Mouse (Mus musculus) midbrain, postnatal 0 days (tissue): Measurements from ENCODE around the gene Cysltr2. TPM values are rescaled to one million over a fixed set of nuclear protein-coding genes. Genes with fewer than 3 reads are reported as not detected.

Source experiments
- ATAC-seq: fragments of 200-750 bp; cut with Nextera tagmentation; 2 replicates; pipeline ENCODE4 v1.8.0; 2017; ENCODE audit warnings: moderate number of reproducible peaks, mild to moderate bottlenecking, moderate TSS enrichment, moderate library complexity; ENCODE audit not compliant: low FRiP score
- DNase-seq: peaks from one replicate; pipeline ENCODE4 v3.0.0-alpha.2; 2015; ENCODE audit warnings: low spot score
- H3K27ac ChIP-seq: fragments of 300-500 bp; sonication (generic); 2 replicates; pipeline ENCODE4 v1.5.1; 2014; ENCODE audit warnings: low read depth, mild to moderate bottlenecking, low read length, mixed read lengths
- H3K27me3 ChIP-seq: fragments of 300-500 bp; sonication (generic); 2 replicates; pipeline ENCODE4 v1.6.1; 2014; ENCODE audit warnings: low read length, control low read depth, mixed read lengths; ENCODE audit not compliant: insufficient read depth
- H3K36me3 ChIP-seq: fragments of 300-500 bp; sonication (generic); 2 replicates; pipeline ENCODE4 v1.6.1; 2014; ENCODE audit warnings: low read length, control low read depth, mixed read lengths; ENCODE audit not compliant: insufficient read depth
- H3K4me1 ChIP-seq: fragments of 300-500 bp; sonication (generic); 2 replicates; pipeline ENCODE4 v1.6.1; 2014; ENCODE audit warnings: mild to moderate bottlenecking, control low read depth, antibody characterized with exemption, low read length, mixed read lengths; ENCODE audit not compliant: insufficient read depth
- H3K4me2 ChIP-seq: fragments of 300-500 bp; sonication (generic); 2 replicates; pipeline ENCODE4 v1.6.1; 2014; ENCODE audit warnings: low read depth, mild to moderate bottlenecking, low read length, mixed read lengths; ENCODE audit not compliant: poor library complexity, severe bottlenecking
- H3K4me3 ChIP-seq: fragments of 300-500 bp; sonication (generic); 2 replicates; pipeline ENCODE4 v1.5.1; 2014; ENCODE audit warnings: low read depth, mild to moderate bottlenecking, low read length, moderate library complexity
- H3K9ac ChIP-seq: fragments of 300-500 bp; sonication (generic); replicated peaks from 2 replicates; pipeline ENCODE4 v1.6.1; 2014; ENCODE audit warnings: mild to moderate bottlenecking, low read length, moderate library complexity, mixed read lengths; ENCODE audit not compliant: poor library complexity, severe bottlenecking
- H3K9me3 ChIP-seq: fragments of 300-500 bp; sonication (generic); 2 replicates; pipeline ENCODE4 v1.6.1; 2016; ENCODE audit warnings: low read length, control low read depth
- CTCF ChIP-seq: IDR thresholded peaks from 2 replicates; pipeline ENCODE4 v1.5.1; 2016; ENCODE audit warnings: antibody characterized with exemption, mild to moderate bottlenecking
- WGBS: fragments of 180-500 bp; shearing (Covaris S2); extraction: QIAGEN DNeasy Blood & Tissue Kit; methylation state at CpG from one replicate; pipeline ENCODE4 v1.1.7; 2014; 5-methylcytosine and 5-hydroxymethylcytosine counted together
- polyA plus RNA-seq: library from polyadenylated mRNA; unstranded; fragments of >200 nt; fragmentation: Nextera tagmentation; extraction: Ambion mirVana; gene quantifications from 2 replicates; pipeline ENCODE4 v1.2.1, GENCODE M21; 2015
- total RNA-seq: library from RNA; depleted of rRNA; stranded (reverse); fragments of >200 nt; gene quantifications from 2 replicates; pipeline ENCODE4 v1.2.3, GENCODE M21; 2014; rRNA removed

Cysltr2 gene
- total RNA-seq (0.76 TPM in 1 of 2 replicates, not detected in the other), polyA plus RNA-seq (0.30 and 0.33 TPM in 2 replicates)

DNA sequence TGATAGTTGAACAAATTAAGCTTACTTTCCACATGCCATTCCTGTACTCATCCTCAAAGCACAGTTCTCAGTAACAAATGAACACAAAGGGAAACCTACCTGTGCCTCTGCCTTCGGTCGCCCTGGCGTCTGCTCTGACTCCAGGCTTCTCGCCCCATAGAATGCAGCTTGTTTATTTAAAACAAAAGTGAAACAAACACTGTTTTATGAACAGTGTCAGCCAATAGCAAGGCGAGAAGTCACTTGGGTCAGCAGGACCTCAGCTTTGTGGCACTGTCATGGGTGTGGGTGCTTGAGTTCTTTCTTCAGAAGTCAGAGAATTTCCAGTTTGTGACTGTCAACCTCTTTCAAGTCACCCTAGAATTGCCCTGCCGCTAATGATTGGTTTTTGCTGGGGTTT is at the start of gene Cysltr2:
Gene Cysltr2 (minus strand): TSS at position 178 of the 400 bp plus-strand sequence.
- Histone ChIP-seq H3K9me3 (no peaks in the 10 kb centered on the region), H3K9ac (no peak within 1 kb of the TSS), H3K4me1 (no peaks in the 10 kb centered on the region), H3K27ac (no peak within 1 kb of the TSS), H3K27me3 (no peaks in the 10 kb centered on the region), H3K36me3 (no peaks in the 10 kb centered on the region), H3K4me2 (no peak within 1 kb of the TSS), H3K4me3 (no peak within 1 kb of the TSS)
- no peak for TF ChIP-seq CTCF
- DNase-seq (no peak), ATAC-seq (no peak)
- WGBS: 73% methylated on average over 6 of the region's 6 CpGs

DNA sequence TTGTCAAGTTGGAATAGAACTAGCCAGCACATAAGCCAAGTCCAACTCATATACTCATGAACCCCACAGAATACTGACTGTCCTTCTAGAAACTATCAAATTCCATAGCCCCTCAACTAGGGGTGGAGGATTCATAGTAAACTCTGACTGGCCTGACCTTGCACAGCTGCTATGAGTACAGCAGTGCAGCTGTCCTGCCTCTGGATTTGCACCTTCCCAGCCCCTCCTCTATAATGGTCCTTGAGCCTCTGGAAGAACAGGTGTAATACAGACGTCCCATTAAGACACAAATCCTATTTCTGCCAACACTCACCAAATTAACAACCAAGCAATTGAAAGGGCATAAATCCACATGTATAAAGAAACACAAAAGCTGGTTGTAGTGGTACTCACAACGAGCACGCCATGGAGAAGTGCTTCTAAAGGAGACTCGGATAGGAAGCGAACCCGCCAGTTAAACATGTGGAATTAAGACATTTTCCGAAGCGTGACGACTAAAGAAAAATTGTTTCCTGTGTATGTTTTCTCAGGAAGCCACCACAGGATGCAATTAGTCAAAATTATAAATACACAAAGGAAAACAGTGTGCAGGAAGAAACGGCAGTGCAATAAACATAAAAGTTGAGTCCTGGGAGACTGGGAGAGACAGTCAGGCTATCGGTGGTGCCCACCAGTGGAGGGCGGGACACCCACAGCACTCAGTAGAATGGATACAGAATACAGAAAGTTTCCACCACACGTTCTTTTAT is 46.1 kb upstream of the Cysltr2 start:
- DNase-seq: no peak
- Histone ChIP-seq H3K4me3 (no peak overlapping the region), H3K4me1 (no peaks in the 10 kb centered on the region), H3K9me3 (no peaks in the 10 kb centered on the region), H3K27ac (no peak overlapping the region), H3K36me3 (no peaks in the 10 kb centered on the region), H3K4me2 (no peak overlapping the region), H3K27me3 (no peaks in the 10 kb centered on the region; the same call in 1 of the 2 replicates), H3K9ac (no peak overlapping the region)
- no peak for ATAC-seq
- 76% methylated on average over 13 of the region's 13 CpGs for WGBS
- no peak for TF ChIP-seq CTCF

DNA sequence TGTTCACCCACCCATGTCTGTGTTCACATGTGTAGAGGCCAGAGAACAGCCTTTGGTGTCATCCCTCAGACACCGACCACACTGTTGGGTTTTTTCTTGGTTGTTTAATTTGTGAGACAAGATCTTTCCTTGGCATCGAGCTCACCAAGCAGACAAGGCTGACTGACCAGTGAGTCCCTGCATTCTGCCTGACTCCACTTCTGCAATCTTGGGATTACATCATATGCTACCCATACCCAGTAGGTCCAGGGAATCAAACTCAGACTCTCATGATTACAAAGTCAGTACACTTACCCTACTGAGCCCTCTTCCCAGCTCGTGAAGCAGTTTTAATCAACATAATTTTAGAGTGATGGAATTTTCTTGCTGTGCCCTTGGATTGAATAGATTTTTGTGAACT is 44.0 kb upstream of the Cysltr2 start:
- WGBS: 87% methylated on average over 3 of the region's 3 CpGs
- ATAC-seq: no peak

DNA sequence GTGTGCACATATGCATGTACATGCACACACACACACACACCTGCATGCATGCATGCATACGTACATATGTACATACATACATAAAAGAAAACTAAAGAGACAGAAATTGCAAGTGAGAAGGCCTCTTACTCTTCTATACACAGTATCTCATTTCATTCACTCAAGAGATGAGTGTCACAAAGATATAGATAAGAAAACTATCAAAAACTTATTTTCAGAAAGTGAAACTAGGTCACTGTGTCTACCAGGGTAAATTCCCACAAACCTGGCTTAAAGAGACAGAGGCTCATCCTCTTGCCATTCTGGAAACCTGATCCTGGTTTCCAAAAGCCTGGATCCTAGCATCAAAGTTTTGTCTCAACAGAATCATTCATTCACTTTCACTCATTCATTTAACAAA is 39.3 kb upstream of the Cysltr2 start:
- no peak for TF ChIP-seq CTCF
- no peaks in the 10 kb centered on the region for H3K27me3 ChIP-seq
- no peak overlapping the region for H3K4me3 ChIP-seq
- no peak for ATAC-seq
- H3K4me2 ChIP-seq: no peak overlapping the region
- DNase-seq: no peak
- H3K9ac ChIP-seq: no peak overlapping the region
- H3K27ac ChIP-seq: no peak overlapping the region
- no peaks in the 10 kb centered on the region for H3K36me3 ChIP-seq
- no peaks in the 10 kb centered on the region for H3K9me3 ChIP-seq
- WGBS: 90% methylated on average over 1 of the region's 1 CpGs
- no peaks in the 10 kb centered on the region for H3K4me1 ChIP-seq

More for the DNA sequence above, 44.0 kb upstream of the Cysltr2 start:
- Histone ChIP-seq H3K27me3 (no peaks in the 10 kb centered on the region), H3K36me3 (no peaks in the 10 kb centered on the region), H3K4me2 (no peak overlapping the region), H3K27ac (no peak overlapping the region), H3K9ac (no peak overlapping the region), H3K4me3 (no peak overlapping the region), H3K4me1 (no peaks in the 10 kb centered on the region), H3K9me3 (no peaks in the 10 kb centered on the region)
- no peak for TF ChIP-seq CTCF
- no peak for DNase-seq

DNA sequence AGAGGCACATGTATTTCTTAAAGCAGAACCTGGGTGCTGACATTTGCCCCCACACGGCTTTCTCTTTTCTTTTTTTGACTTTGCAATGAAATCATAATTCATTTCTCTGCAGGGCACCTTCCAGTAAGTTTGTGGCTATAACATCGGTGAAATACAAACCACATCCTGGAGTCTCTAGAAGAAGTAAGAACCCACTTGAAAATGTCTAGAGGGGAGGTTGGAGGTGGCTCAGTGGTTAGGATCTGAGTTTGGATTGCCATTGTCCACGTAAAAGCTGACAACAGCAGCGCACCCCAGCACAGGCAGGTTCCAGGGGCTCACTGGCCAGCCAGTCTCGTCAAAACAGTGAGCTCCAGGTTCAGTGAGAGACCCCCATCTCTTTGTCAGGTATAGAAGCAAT is 38.8 kb upstream of the Cysltr2 start:
- H3K36me3 ChIP-seq: no peaks in the 10 kb centered on the region
- WGBS: 86% methylated on average over 5 of the region's 5 CpGs
- ATAC-seq: no peak
- DNase-seq: no peak
- H3K9me3 ChIP-seq: no peaks in the 10 kb centered on the region
- H3K9ac ChIP-seq: no peak overlapping the region
- no peaks in the 10 kb centered on the region for H3K4me1 ChIP-seq
- H3K4me2 ChIP-seq: no peak overlapping the region
- TF ChIP-seq CTCF: no peak
- no peak overlapping the region for H3K27ac ChIP-seq
- no peaks in the 10 kb centered on the region for H3K27me3 ChIP-seq
- no peak overlapping the region for H3K4me3 ChIP-seq

DNA sequence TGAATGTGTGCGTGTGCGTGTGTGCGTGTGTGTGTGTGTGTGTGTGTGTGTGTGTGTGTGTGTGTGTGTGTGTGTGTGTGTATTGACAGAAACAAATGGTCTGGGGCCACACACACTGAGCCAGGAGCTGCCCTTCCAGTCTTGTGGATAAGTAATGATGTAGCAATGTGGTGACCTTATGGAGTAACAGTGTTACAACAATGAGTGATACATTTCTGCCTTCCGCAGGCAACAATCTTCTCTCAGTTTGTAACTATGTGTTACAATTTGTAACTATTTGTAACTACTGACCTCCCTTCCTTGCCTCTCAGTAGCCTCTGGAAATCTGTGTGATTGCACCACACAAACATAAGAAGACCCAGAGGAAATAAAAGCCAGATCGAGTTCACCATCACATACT is 38.3 kb upstream of the Cysltr2 start:
- 93% methylated on average over 5 of the region's 5 CpGs for WGBS
- Histone ChIP-seq H3K27ac (no peak overlapping the region), H3K36me3 (no peaks in the 10 kb centered on the region), H3K27me3 (no peaks in the 10 kb centered on the region), H3K4me2 (no peak overlapping the region), H3K9ac (no peak overlapping the region), H3K9me3 (no peaks in the 10 kb centered on the region), H3K4me3 (no peak overlapping the region), H3K4me1 (no peaks in the 10 kb centered on the region)
- no peak for TF ChIP-seq CTCF
- no peak for DNase-seq
- no peak for ATAC-seq
